Mouse (Mus musculus) ES-E14 (cell line): Measurements from ENCODE around the gene Rnf8. TPM values are rescaled to one million over a fixed set of nuclear protein-coding genes. Genes with fewer than 3 reads are reported as not detected.
A peak's percentile ranks its signal among the peaks of the same experiment; 100 is the strongest.

Source experiments
- DNase-seq: peaks from one replicate; pipeline ENCODE4 v3.0.0-alpha.2; 2013; ENCODE audit warnings: low read depth, low spot score
- H3K27ac ChIP-seq: 2 replicates; pipeline ENCODE4 v1.5.1; 2012; ENCODE audit warnings: low read depth, mild to moderate bottlenecking, low read length, moderate library complexity, mixed read lengths; ENCODE audit not compliant: poor library complexity, insufficient read depth, severe bottlenecking
- H3K36me3 ChIP-seq: 2 replicates; pipeline ENCODE4 v1.6.1; 2012; ENCODE audit warnings: mild to moderate bottlenecking, low read length, moderate library complexity, mixed read lengths; ENCODE audit not compliant: control insufficient read depth, poor library complexity, insufficient read depth, severe bottlenecking
- H3K4me1 ChIP-seq, 2 experiments: fragments of 150-350 bp in 1 of 2; sonication (generic) in 1 of 2; 2 replicates each; pipeline ENCODE4 v1.6.1; 2012; ENCODE audit warnings: low read length in 2 of 2, mild to moderate bottlenecking in 1 of 2, mixed read lengths in 1 of 2; ENCODE audit not compliant: control insufficient read depth in 2 of 2, insufficient read depth in 2 of 2, poor library complexity in 1 of 2
- H3K4me3 ChIP-seq, 2 experiments: fragments of 150-350 bp in 1 of 2; sonication (generic) in 1 of 2; 2 replicates each; pipeline ENCODE4 v1.5.1; 2012; ENCODE audit warnings: low read length in 2 of 2, low read depth in 1 of 2, mild to moderate bottlenecking in 1 of 2, mixed read lengths in 1 of 2; ENCODE audit not compliant: insufficient read depth in 1 of 2, poor library complexity in 1 of 2, severe bottlenecking in 1 of 2
- H3K9ac ChIP-seq: 2 replicates; pipeline ENCODE4 v1.6.1; 2012; ENCODE audit warnings: low read depth, mild to moderate bottlenecking, low read length, mixed read lengths; ENCODE audit not compliant: poor library complexity, insufficient read depth, severe bottlenecking
- H3K9me3 ChIP-seq: fragments of 150-350 bp; sonication (generic); 2 replicates; pipeline ENCODE4 v1.6.1; 2012; ENCODE audit warnings: low read depth, mild to moderate bottlenecking, low read length; ENCODE audit not compliant: control insufficient read depth, insufficient read depth
- CHD2 ChIP-seq: IDR thresholded peaks from 2 replicates; pipeline ENCODE4 v1.6.1; 2014; ENCODE audit warnings: mild to moderate bottlenecking, low read depth, low read length, inconsistent platforms
- HCFC1 ChIP-seq: IDR thresholded peaks from 2 replicates; pipeline ENCODE4 v1.6.1; 2012; ENCODE audit warnings: low read length, inconsistent platforms, borderline replicate concordance; ENCODE audit not compliant: insufficient read depth
- MAFK ChIP-seq: IDR thresholded peaks from 2 replicates; pipeline ENCODE4 v1.6.1; 2014; ENCODE audit warnings: mild to moderate bottlenecking, low read depth, low read length, inconsistent platforms; ENCODE audit not compliant: insufficient read depth
- ZC3H11A ChIP-seq: IDR thresholded peaks from 2 replicates; pipeline ENCODE4 v1.6.1; 2012; ENCODE audit warnings: low read depth, mild to moderate bottlenecking, inconsistent platforms, low read length, borderline replicate concordance
- ZNF384 ChIP-seq: IDR thresholded peaks from 2 replicates; pipeline ENCODE4 v1.6.1; 2012; ENCODE audit warnings: low read depth, low read length, inconsistent platforms
- in situ Hi-C, 2 experiments: fragments of 600-800 bp; cut with MboI; formaldehyde crosslinking; loops; one replicate each; pipeline ENCODE4 v1.15.1; 2025; ENCODE audit warnings: low sequenced_read_pairs in 2 of 2, inconsistent platforms in 1 of 2; ENCODE audit not compliant: unreplicated experiment in 2 of 2
- total RNA-seq: library from RNA; depleted of rRNA; stranded (reverse); fragments of 300-350 nt; gene quantifications from 2 replicates; pipeline ENCODE4 v1.2.3, GENCODE M21; 2012; rRNA removed

Gene Rnf8
- total RNA-seq: 30.0 and 37.2 TPM in 2 replicates

- H3K9me3 ChIP-seq: no peaks in the 10 kb centered on the region
- peak within 1 kb of the TSS; percentile 57 for H3K27ac ChIP-seq
- in situ Hi-C loops: no loop called here
- DNase-seq: peak; percentile 89
- peak within 1 kb of the TSS; percentile 95 for H3K9ac ChIP-seq
- TF ChIP-seq CHD2: no peak
- TF ChIP-seq MAFK: no peak
- TF ChIP-seq ZNF384: no peak
- no peak for TF ChIP-seq HCFC1
- TF ChIP-seq ZC3H11A: no peak
- peak within 1 kb of the TSS; percentile 78 to 88 for H3K4me3 ChIP-seq
- H3K36me3 ChIP-seq: no peaks in the 10 kb centered on the region; the same call in 1 of the 2 replicates
- peaks cover 3 to 17% of the 10 kb centered on the region in 2 experiments; a peak in 3 of 4 replicates for H3K4me1 ChIP-seq
These were observed at the start of gene Rnf8, which contains the start of gene Gm28043 for GRCm38 (mm10) chr17:29614115-29615023. Gene Rnf8, plus strand, starts transcription at chr17:29614790. Gene Gm28043, plus strand, starts transcription at chr17:29614876.

GRCm38 (mm10) chr17:29565521-29565920, 49.1 kb upstream of the Rnf8 start:
- TF ChIP-seq ZC3H11A: no peak
- TF ChIP-seq CHD2: no peak
- TF ChIP-seq HCFC1: no peak
- in situ Hi-C loops: no loop called here
- no peak for DNase-seq
- Histone ChIP-seq H3K36me3 (peaks cover 10% of the 10 kb centered on the region; the same call in 1 of the 2 replicates), H3K27ac (no peak overlapping the region), H3K9me3 (no peaks in the 10 kb centered on the region), H3K4me3 (no peak overlapping the region), H3K4me1 (peaks cover 0 to 5% of the 10 kb centered on the region in 2 experiments; a peak in 1 of 4 replicates), H3K9ac (no peak overlapping the region)

DNA sequence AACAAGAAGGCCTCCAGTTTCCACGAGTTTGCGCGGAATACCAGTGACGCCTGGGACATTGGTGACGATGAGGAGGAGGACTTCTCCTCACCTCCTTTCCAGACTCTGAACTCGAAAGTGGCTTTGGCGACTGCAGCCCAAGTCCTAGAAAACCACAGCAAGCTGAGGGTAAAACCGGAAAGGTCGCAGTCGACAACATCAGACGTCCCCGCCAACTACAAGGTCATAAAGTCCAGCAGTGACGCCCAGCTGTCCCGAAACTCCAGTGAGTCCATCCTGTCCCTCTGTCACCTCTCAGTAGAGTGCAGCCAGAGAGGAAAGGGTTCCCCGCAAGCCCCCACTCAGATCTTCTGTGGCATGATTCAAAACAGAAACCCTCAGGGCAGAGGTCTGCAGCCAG, 46.2 kb upstream of the Rnf8 start:
- no peak overlapping the region for H3K4me3 ChIP-seq
- no peak overlapping the region for H3K27ac ChIP-seq
- no peak for TF ChIP-seq HCFC1
- TF ChIP-seq CHD2: no peak
- TF ChIP-seq ZNF384: no peak
- TF ChIP-seq MAFK: no peak
- no peak for TF ChIP-seq ZC3H11A
- H3K9ac ChIP-seq: no peak overlapping the region
- H3K4me1 ChIP-seq: peaks cover 0 to 3% of the 10 kb centered on the region in 2 experiments; a peak in 1 of 4 replicates
- in situ Hi-C loops: no loop called here
- H3K36me3 ChIP-seq: peaks cover 20% of the 10 kb centered on the region; the same call in 1 of the 2 replicates
- no peak for DNase-seq
- H3K9me3 ChIP-seq: no peaks in the 10 kb centered on the region

- in situ Hi-C loops: no loop called here
- H3K36me3 ChIP-seq: peaks cover 20% of the 10 kb centered on the region; the same call in 1 of the 2 replicates
These were observed 44.8 kb upstream of the Rnf8 start for GRCm38 (mm10) chr17:29569831-29570230.

More at GRCm38 (mm10) chr17:29569831-29570230, 44.8 kb upstream of the Rnf8 start:
- no peaks in the 10 kb centered on the region for H3K9me3 ChIP-seq
- no peak for TF ChIP-seq MAFK
- no peak overlapping the region for H3K4me3 ChIP-seq
- DNase-seq: no peak
- no peak overlapping the region for H3K27ac ChIP-seq
- H3K9ac ChIP-seq: no peak overlapping the region
- H3K4me1 ChIP-seq: peaks cover 0 to 3% of the 10 kb centered on the region in 2 experiments; a peak in 1 of 4 replicates
